14 mouse cellular contexts compared by ENCODE assay signal in the genomic region with DNA sequence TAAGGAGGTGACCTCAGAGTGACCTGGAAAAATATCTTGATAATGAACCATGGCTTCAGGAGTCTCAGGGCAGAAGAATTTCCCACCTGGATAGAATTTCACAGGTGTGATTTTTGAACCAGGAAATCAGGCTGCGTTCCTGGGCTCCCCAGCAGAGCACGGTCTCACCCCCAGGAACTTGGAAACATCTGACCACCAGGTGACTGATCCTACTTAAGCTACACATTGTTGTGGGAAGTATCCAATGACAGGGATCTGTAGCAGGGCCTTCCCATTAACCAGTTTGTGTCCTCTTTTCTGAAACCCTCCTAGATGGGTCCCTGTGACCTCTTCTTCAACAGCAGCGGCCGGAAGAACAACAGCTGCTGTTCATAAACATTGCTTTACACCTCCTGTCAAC.
DNase-seq lines count a peak whose midpoint lies in the region; ATAC-seq lines count a peak whose summit lies in the region.
"Had no signal": no experiment of that assay in that cellular context is flagged by ENCODE, and none has a peak within 500 bp of the region (broad histone marks: within the 10 kb centered on the region; RNA-seq: fewer than 3 reads in every experiment).

No protein-coding gene starts in this region.

- no peaks in the 10 kb centered on the region for H3K9me3 ChIP-seq in kidney, embryonic 15.5 days (replicated peaks)
- H3K9me3 ChIP-seq in embryonic facial prominence, embryonic 15.5 days (replicated peaks): no peaks in the 10 kb centered on the region
- no peaks in the 10 kb centered on the region for H3K9me3 ChIP-seq in limb, embryonic 13.5 days
- H3K9me3 ChIP-seq: midbrain, embryonic 15.5 days; neural tube, embryonic 12.5 days had no signal

- ATAC-seq in kidney, embryonic 15.5 days (replicated peaks; ENCODE audit: low FRiP score): no peak
- ATAC-seq in embryonic facial prominence, embryonic 15.5 days (ENCODE audit: insufficient number of reproducible peaks, low FRiP score, low TSS enrichment, low read depth): no peak
- peak; percentile 54 for ATAC-seq in limb, embryonic 13.5 days (ENCODE audit: low FRiP score, low read depth)

- no peaks in the 10 kb centered on the region for H3K36me3 ChIP-seq in kidney, embryonic 15.5 days
- no peaks in the 10 kb centered on the region for H3K36me3 ChIP-seq in embryonic facial prominence, embryonic 15.5 days
- no peaks in the 10 kb centered on the region for H3K36me3 ChIP-seq in limb, embryonic 13.5 days
- H3K36me3 ChIP-seq: midbrain, embryonic 15.5 days; neural tube, embryonic 12.5 days had no signal

- intact Hi-C loops in left cerebral cortex, postnatal 36 days (cut with DNase I): loop anchor here (2.0 to 10.0 kb wide), 3 partner anchors 119 to 484 kb away; no protein-coding TSS in a partner anchor

- peak; percentile 2 for DNase-seq in adrenal gland, postnatal 14 days
- no peak for DNase-seq in adrenal gland, postnatal 36 days
- DNase-seq in kidney, adult 18-20 months: no peak
- no peak for DNase-seq in spleen, postnatal 4 days (ENCODE audit: low spot score in 2 of 2)
- no peak for DNase-seq in left cerebral cortex, postnatal 36 days (ENCODE audit: low spot score in 2 of 2)
- DNase-seq: adrenal gland, postnatal 25 days; kidney, postnatal 25 days; left cerebral cortex, postnatal 4 days; right cerebral cortex, postnatal 14 days had no signal

- H3K27me3 ChIP-seq in kidney, embryonic 15.5 days: no peaks in the 10 kb centered on the region
- no peaks in the 10 kb centered on the region for H3K27me3 ChIP-seq in embryonic facial prominence, embryonic 15.5 days
- H3K27me3 ChIP-seq in limb, embryonic 13.5 days: no peaks in the 10 kb centered on the region
- H3K27me3 ChIP-seq: midbrain, embryonic 15.5 days; neural tube, embryonic 12.5 days had no signal

- no peak overlapping the region for H3K4me2 ChIP-seq in kidney, embryonic 15.5 days
- no peak overlapping the region for H3K4me2 ChIP-seq in embryonic facial prominence, embryonic 15.5 days (replicated peaks)
- H3K4me2 ChIP-seq in limb, embryonic 13.5 days (replicated peaks): no peak overlapping the region
- H3K4me2 ChIP-seq: midbrain, embryonic 15.5 days; neural tube, embryonic 12.5 days had no signal

- WGBS in kidney, embryonic 15.5 days: 42% methylated on average over 4 of the region's 4 CpGs
- WGBS in embryonic facial prominence, embryonic 15.5 days: 42% methylated on average over 4 of the region's 4 CpGs
- 20% methylated on average over 4 of the region's 4 CpGs for WGBS in limb, embryonic 13.5 days

- H3K27ac ChIP-seq in kidney, embryonic 15.5 days: peak overlapping the region; percentile 82; the same call in 1 of the 2 replicates
- peak overlapping the region; percentile 53 for H3K27ac ChIP-seq in embryonic facial prominence, embryonic 15.5 days (replicated peaks)
- no peak overlapping the region; the same call in 1 of the 2 replicates for H3K27ac ChIP-seq in limb, embryonic 13.5 days
- H3K27ac ChIP-seq: neural tube, embryonic 12.5 days had no signal

- H3K4me1 ChIP-seq in kidney, embryonic 15.5 days: peaks cover 61% of the 10 kb centered on the region
- H3K4me1 ChIP-seq in embryonic facial prominence, embryonic 15.5 days: peaks cover 43% of the 10 kb centered on the region
- H3K4me1 ChIP-seq in limb, embryonic 13.5 days: peaks cover 59% of the 10 kb centered on the region

- H3K9ac ChIP-seq in kidney, embryonic 15.5 days: no peak overlapping the region
- H3K9ac ChIP-seq in embryonic facial prominence, embryonic 15.5 days: no peak overlapping the region
- no peak overlapping the region for H3K9ac ChIP-seq in limb, embryonic 13.5 days
- H3K9ac ChIP-seq: midbrain, embryonic 15.5 days; neural tube, embryonic 12.5 days had no signal

- no peak overlapping the region for H3K4me3 ChIP-seq in kidney, embryonic 15.5 days (replicated peaks)
- no peak overlapping the region for H3K4me3 ChIP-seq in embryonic facial prominence, embryonic 15.5 days (replicated peaks)
- H3K4me3 ChIP-seq in limb, embryonic 13.5 days: no peak overlapping the region
- H3K4me3 ChIP-seq: midbrain, embryonic 15.5 days; neural tube, embryonic 12.5 days had no signal
